Mouse (Mus musculus) cerebellum, adult 9-11 months (tissue): Measurements from ENCODE around the gene Klhdc4.

ENCODE experiments used
- DNase-seq: peaks from one replicate; pipeline ENCODE4 v3.0.0; 2022

The Klhdc4 gene

GRCm38 (mm10) chr8:121804829-121805228 is 24.5 kb downstream of the Klhdc4 start:
- DNase-seq = peak; percentile 53

DNA sequence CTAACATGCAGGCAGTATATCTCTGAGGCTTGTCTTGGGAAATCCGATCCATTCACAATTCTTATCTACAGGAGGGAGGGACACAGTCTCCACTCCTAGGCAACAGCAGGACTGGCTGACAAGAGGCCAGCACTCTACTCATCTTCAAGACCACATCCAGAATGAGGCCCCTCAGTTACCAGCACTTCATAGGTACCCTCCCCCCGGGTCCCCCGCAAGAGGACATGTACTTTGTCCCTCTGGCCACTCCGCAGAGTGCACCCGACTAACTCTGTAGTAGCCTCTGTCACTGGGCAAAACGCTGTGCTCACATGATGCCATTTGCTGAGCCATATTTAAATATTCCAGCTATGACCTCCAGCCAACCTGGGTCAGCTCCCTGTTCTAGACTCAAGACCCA is 31.0 kb downstream of the Klhdc4 start:
- no peak for DNase-seq

DNA sequence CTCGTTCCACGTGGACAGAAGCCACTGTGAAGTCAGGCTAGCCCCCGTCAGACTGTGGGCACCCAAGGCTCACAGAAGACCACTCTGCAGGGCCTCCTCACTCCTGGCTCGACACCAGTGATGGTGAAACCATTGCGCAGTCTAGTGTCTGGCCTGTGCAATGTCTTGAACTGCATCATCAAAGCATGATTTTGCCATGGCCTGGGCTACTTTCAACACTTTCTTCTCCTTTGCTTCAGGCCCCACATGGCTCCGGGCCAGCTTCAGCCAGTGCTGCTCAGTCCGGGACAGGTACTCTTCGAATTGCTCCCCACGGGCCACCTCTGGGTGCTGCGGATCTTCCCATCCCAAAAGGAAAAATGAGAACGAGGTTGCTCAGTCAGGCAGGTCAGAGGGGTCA is 33.0 kb downstream of the Klhdc4 start:
- no peak for DNase-seq

- DNase-seq = no peak
Measured at GRCm38 (mm10) chr8:121795461-121795860, 33.9 kb downstream of the Klhdc4 start.

DNA sequence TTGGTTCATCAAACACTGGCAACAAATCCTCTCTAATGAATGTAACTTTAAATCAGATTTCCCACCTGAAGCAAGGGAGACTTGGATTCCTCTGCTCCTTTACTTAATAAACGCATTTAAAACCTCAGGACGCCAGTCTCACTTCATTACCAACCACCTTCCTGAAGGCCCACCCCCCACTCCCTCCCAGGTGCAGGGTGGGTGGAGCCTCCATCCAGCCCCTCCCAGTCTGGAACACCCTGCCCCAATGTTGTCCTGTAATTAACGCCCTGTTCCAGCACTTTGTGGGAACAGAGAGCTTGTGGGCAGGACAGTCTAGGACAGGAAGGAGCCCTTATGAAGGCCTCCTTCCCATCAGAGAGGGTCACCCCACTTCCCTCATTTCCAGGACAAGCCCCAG is 35.2 kb downstream of the Klhdc4 start:
- DNase-seq = no peak

GRCm38 (mm10) chr8:121792627-121793026 is 36.7 kb downstream of the Klhdc4 start:
- no peak for DNase-seq

DNA sequence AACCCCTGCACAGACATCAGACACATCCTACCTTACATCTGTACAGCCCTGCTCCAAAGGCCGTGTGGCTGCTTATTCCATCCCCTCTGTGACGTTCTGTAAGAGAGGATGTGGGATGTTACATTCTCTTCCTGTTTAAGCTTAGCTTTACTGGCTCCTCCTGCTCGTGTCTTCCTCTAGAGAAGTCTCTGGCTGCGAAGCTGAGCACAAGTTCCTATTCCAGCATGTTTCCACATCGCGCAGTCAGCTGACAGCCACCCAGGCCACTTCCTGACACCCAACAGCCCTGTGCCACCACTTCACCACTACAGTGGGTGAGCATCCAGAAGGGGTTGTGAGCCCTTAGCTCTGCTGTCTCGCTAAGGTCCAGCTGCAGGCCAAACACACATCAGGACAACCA is 37.2 kb downstream of the Klhdc4 start:
- no peak for DNase-seq

DNA sequence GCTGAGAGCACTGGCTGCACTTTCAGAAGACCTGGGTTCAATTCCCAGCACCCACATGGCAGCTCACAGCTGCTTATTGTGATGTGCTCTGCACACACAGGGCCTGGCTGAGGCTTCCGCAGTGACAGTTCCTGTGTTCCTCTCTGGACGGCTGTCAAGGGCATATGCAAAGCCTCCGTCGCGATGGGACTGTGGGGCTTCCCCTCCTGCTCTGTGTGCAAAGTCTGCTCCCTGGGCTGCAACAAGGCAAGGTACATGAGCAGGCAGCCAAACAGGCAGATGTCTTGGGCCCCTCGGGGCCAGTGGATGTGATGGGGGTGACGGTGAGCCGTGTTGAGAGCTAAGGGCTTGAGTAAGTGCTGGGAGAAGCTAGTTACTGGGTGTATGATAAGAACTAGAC is 40.6 kb downstream of the Klhdc4 start:
- DNase-seq = no peak

- no peak for DNase-seq
Measured at GRCm38 (mm10) chr8:121786542-121786941, 42.8 kb downstream of the Klhdc4 start.

- DNase-seq = peak; percentile 71
Measured at GRCm38 (mm10) chr8:121782493-121782892, 46.9 kb downstream of the Klhdc4 start.

- DNase-seq = no peak
Measured at GRCm38 (mm10) chr8:121773876-121774275, 55.5 kb downstream of the Klhdc4 start.

DNA sequence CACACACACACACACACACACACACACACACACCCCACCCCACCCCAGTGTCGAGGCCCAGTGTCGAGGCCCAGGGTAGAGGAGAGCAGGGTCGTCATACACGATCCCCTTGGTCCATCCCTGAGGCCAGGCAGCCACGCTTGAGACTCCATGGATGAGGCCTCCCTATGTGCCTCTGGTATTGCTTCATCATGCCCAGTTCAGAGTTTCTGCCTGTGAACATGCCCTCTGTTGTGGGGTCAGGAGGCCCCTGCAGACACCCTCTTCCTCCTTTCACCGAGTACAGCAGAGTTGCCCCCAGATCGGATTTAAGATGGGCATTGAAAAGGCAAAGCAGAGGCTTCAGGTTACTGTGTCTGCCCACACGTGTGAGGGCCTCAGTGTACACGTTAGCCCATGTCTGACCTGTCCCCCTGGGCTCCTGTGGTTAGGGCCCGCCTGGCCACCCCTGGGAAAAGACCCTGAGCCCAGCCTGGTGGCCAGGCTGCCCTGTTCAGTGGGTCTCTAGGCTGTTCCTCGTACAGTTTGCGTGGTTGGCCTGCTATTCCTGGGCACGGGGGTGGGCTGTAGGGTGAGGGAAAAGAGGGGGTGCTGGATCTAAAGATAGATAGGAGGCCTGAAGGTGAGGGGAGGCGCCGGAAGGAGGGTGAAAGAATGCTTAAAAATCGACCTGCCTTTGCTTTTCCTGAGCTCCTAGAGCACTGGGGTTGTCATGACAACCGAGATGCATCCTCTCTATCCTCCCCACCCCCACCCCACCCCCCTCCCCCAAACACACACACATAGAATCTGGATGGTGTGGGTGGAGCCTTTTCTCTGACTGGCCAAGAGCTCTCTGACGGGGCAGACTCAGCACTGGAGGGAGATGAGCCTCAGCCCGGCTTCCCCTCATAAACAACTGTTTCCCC is 58.3 kb downstream of the Klhdc4 start:
- DNase-seq = no peak

GRCm38 (mm10) chr8:121769621-121770020 is 59.7 kb downstream of the Klhdc4 start:
- peak; percentile 83 for DNase-seq

GRCm38 (mm10) chr8:121769095-121769494 is 60.3 kb downstream of the Klhdc4 start:
- DNase-seq = no peak

GRCm38 (mm10) chr8:121765594-121766138 is 63.7 kb downstream of the Klhdc4 start:
- DNase-seq = no peak

GRCm38 (mm10) chr8:121763700-121764013 is 65.7 kb downstream of the Klhdc4 start:
- DNase-seq = no peak

DNA sequence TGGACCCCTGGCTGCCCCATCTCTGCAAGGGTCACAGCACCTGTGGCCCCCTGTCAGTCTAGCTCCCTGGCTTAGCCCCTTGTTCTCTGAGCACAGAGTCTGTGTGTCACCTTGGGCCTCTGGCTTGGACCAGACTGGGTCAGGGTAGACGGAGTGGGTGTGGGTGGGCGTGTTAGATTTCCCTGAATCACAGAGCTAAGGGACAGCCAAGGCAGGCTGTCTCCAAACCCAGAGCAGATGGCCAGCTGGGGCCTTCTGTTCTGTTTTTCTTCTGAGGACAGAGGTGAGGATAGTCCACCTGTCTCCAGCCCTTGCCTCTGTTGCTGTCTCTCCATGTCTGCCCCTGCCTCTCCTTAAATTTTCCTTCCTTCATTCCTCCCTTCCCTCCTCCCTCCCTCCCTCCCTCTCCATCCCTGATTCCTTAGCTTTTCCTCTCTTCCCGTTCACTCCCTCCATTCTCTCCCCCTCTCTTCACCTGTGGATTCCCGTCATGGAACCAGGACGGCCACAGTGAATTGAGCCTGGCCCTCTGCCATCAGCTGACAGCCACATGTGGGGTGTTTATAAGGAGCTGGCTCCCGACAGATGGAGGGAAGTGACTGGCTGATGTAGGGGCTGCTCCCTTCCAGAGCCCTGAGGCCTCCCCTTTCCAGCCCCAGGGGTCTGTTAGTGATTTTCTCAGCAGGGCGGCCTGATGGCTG is 66.2 kb downstream of the Klhdc4 start:
- DNase-seq = no peak

GRCm38 (mm10) chr8:121761480-121761879 is 67.9 kb downstream of the Klhdc4 start:
- DNase-seq = no peak

DNA sequence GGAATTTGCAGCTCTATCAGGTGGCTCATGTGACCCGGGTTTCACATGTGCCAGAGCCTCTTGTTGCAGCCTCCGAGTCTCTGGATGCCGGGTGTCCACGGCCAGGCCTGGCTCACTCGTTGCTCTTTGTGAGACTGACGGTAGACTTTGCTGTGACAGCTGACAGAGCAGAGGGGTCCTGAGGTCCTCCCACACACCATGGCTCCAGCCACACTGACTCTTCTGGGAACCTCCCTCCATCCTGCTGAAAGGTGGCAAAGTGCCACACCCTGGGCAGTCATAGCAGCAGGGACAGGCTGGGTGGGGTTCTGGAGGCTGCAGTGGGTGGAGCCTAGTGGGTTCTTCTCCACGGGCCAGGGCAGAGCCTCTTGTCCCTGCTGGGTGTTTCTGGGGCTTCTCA is 68.9 kb downstream of the Klhdc4 start:
- peak; percentile 78 for DNase-seq

DNA sequence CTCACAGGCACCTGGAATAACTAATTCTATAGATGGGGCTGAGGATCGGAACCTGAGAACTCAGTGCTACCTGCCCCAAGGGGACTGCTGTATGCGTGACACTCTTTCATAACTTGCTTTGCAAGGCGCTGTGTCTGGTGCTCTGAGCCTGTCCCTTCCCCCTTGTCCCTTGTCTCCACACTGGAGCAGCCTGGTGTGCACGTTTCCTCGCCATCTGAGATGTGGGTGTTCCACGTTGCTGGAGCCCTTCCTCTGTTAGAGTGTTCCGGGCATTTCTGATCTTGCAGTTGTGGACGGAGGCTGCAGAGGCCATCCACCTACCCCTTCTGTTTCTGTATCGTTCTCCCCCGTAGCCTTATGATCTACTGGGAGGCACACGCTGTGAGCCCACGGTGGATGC is 70.9 kb downstream of the Klhdc4 start:
- DNase-seq = no peak

DNA sequence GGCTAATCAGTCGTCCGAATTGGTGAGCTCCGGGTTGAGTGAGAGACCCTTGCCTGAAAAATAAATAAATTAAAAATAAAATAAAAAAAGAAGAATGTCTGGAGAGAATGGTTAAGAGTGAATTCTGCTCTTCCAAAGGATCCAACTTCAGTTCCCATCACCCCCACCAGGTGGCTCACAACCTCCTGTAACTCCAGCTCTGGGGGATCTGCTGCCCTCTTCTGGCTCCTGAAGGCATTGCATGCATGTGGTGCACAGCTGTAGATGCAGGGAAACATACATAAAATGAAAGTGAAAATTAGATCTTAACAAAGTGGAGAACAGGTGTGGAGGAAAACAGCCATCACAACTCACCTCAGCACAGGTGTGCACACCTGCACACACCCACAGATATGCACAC is 78.0 kb downstream of the Klhdc4 start:
- no peak for DNase-seq

DNA sequence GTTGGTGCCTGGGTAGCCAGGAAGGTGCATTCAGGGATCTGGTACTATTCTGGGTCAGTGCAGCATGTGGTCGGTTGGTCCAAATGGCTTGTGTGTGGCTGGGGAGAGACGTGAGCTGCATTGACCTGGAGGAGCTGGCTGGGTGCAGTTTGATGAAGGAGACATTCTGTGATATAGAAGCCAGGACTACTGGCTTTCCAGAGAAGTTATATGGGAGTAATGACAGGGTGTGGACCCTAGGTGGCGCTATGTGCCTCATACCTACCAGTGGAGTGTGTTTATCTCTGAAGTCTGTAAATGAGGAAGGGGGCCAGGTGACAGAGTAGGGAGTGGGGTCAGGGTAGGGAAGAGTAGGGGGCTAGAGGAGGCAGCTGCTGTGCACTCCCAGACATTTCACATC is 78.9 kb downstream of the Klhdc4 start:
- no peak for DNase-seq

- DNase-seq = peak; percentile 92
Measured at GRCm38 (mm10) chr8:121749501-121749900, 79.9 kb downstream of the Klhdc4 start.
